Mouse (Mus musculus): ENCODE data around the gene Rrp12. TPM values are rescaled to one million over a fixed set of nuclear protein-coding genes. Genes with fewer than 3 reads are reported as not detected.
A peak's percentile ranks its signal among the peaks of the same experiment; 100 is the strongest.
"Not testable (repeated sequence)": the region's sequence is repeated elsewhere in the genome, so short reads cannot be mapped to it uniquely, and the experiment has no call there.

The Rrp12 gene
- polyA plus RNA-seq, 1 experiment from 2014 or later, result 16.8 TPM

GRCm38 (mm10) chr19:41914592-41914882 lies 18.6 kb upstream of the Rrp12 start:
- H3K9me3 ChIP-seq; ATAC-seq (ENCODE audit: insufficient number of reproducible peaks, insufficient read depth, low FRiP score, low TSS enrichment, low read depth); H3K27me3 ChIP-seq; H3K9ac ChIP-seq: not testable (repeated sequence)
- H3K27ac ChIP-seq, result 0 out of 2 replicates have a peak overlapping the region, but pooled peaks have one; percentile 28
- H3K4me3 ChIP-seq, result peak overlapping the region; percentile 96; the same call in 1 of the 2 replicates
- peak overlapping the region; percentile 92 for H3K4me2 ChIP-seq
- peaks cover 29% of the 10 kb centered on the region for H3K36me3 ChIP-seq
- peaks cover 26% of the 10 kb centered on the region for H3K4me1 ChIP-seq

DNA sequence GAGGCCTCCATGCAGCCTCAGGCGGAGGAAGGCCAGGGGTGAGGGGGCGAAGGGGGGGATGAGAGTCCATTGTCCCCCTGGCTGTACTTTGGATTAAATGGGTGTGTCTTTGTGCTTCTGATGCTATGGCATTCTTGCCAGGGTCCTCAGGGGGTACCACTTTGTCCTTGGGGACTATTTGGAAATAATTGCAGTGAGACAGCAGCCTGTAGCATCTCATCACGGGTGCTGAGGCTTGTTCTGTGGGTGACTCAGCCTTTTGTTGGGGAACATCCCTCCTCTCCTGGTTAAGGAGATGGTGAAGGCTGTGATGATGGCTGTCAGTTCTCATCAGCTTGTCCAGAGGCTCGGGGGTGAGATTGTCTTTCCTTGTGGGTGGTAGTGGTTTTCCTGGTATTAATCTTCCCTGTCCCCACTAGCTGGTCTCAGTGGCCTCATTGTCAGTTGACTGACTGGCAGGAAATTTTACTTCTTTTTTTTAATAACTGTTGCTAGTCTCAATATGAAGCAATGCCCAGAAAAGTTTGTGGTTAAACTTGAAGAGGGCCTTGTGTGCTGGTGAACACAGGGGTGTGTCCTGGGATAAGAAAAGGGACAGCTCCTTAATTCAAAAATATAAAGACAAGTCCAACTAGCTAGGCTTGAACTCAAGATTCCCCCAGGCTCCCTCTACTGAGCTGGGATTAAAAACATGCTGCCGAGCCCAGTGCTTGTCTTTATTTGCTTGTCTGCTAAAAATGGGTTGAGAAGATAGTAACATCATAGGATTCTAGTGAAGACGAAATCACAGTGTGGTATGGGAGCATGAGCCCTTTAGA lies 18.0 kb upstream of the Rrp12 start:
- H3K27me3 ChIP-seq, result no peaks in the 10 kb centered on the region
- peaks cover 24% of the 10 kb centered on the region for H3K36me3 ChIP-seq
- H3K9me3 ChIP-seq, result no peaks in the 10 kb centered on the region
- H3K4me2 ChIP-seq, result peak overlapping the region; percentile 92
- H3K9ac ChIP-seq, result peak overlapping the region; percentile 96
- H3K4me3 ChIP-seq, result peak overlapping the region; percentile 96
- 28% methylated on average over 6 of the region's 6 CpGs for WGBS
- ATAC-seq (ENCODE audit: insufficient number of reproducible peaks, insufficient read depth, low FRiP score, low TSS enrichment, low read depth), result no peak
- peak overlapping the region; percentile 28; the same call in 1 of the 2 replicates for H3K27ac ChIP-seq
- peaks cover 26% of the 10 kb centered on the region for H3K4me1 ChIP-seq

DNA sequence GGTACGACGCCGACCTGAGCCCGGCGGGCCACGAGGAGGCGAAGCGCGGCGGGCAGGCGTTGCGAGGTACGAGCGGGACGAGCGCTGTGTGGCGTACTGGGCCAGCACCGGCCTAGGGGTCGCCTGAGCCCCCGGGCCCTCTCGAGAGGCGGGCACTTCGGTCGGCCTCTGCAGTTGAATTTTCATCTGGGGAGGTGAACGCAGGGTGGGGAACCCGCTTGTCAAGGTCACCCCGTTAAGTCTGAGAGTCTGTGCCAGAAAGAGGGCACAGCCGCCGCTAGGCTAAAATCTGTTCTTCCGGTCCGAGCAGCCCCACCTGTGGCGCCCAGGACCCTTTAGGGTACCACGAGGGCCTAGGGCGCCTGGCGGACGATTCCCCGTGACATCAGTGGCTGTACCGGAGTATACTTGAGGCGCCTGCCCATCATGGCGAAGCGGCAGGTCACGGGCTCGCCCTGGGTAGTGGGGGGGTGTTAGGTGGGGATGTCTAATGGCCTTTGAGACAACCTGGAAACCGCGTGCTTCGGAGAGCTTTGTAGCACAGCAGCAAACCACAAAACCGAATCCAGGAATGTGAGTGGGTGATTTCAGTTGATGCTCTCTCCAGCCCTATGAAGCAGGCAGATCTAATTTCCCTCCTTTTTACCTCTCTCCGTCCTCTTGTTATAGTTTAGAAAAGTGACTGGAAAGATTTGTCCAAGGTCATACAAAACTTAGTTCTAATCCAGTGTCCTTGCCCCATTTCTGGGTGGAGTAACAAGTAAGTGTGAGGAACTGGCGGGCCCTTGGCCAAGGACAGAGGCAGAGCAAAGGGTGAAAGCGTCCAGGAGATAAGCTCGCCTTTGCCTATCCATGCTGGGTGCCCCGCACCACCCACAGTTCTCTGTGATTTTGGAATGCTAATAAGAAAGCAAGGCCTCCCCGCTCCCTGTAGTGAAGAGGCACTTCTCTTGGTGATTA lies 16.4 kb upstream of the Rrp12 start:
- Histone ChIP-seq H3K4me1 (peaks cover 26% of the 10 kb centered on the region), H3K4me3 (peak overlapping the region; percentile 96), H3K27ac (peak overlapping the region; percentile 91), H3K4me2 (peak overlapping the region; percentile 92), H3K36me3 (peaks cover 18% of the 10 kb centered on the region), H3K9ac (peak overlapping the region; percentile 96), H3K27me3 (no peaks in the 10 kb centered on the region), H3K9me3 (no peaks in the 10 kb centered on the region)
- WGBS, result under 1% methylated on average over 46 of the region's 53 CpGs
- ATAC-seq (ENCODE audit: insufficient number of reproducible peaks, insufficient read depth, low FRiP score, low TSS enrichment, low read depth), result peak; percentile 57

GRCm38 (mm10) chr19:41911178-41912073 lies 15.5 kb upstream of the Rrp12 start, which contains the start of gene Pgam1:
Gene Pgam1, plus strand, starts transcription at chr19:41911923.
- Histone ChIP-seq H3K4me1 (peaks cover 26% of the 10 kb centered on the region), H3K9me3 (no peaks in the 10 kb centered on the region), H3K27ac (peak within 1 kb of the TSS; percentile 91), H3K4me2 (peak within 1 kb of the TSS; percentile 92), H3K36me3 (peaks cover 8% of the 10 kb centered on the region), H3K4me3 (peak within 1 kb of the TSS; percentile 96), H3K27me3 (no peaks in the 10 kb centered on the region), H3K9ac (peak within 1 kb of the TSS; percentile 96)
- peak; percentile 89 for ATAC-seq (ENCODE audit: insufficient number of reproducible peaks, insufficient read depth, low FRiP score, low TSS enrichment, low read depth)
- 5% methylated on average over 52 of the region's 54 CpGs for WGBS

GRCm38 (mm10) chr19:41910396-41910795 lies 14.4 kb upstream of the Rrp12 start:
- Histone ChIP-seq H3K27me3 (no peaks in the 10 kb centered on the region), H3K4me2 (no peak overlapping the region), H3K9me3 (no peaks in the 10 kb centered on the region), H3K36me3 (no peaks in the 10 kb centered on the region), H3K4me3 (no peak overlapping the region), H3K4me1 (peaks cover 26% of the 10 kb centered on the region), H3K27ac (no peak overlapping the region), H3K9ac (no peak overlapping the region)
- WGBS, result 87% methylated on average over 2 of the region's 2 CpGs
- no peak for ATAC-seq (ENCODE audit: insufficient number of reproducible peaks, insufficient read depth, low FRiP score, low TSS enrichment, low read depth)

GRCm38 (mm10) chr19:41908736-41909135 lies 12.8 kb upstream of the Rrp12 start:
- 88% methylated on average over 3 of the region's 3 CpGs for WGBS
- peaks cover 10% of the 10 kb centered on the region for H3K4me1 ChIP-seq
- no peaks in the 10 kb centered on the region for H3K36me3 ChIP-seq
- H3K4me3 ChIP-seq, result no peak overlapping the region
- no peaks in the 10 kb centered on the region for H3K9me3 ChIP-seq
- H3K9ac ChIP-seq, result no peak overlapping the region
- H3K4me2 ChIP-seq, result no peak overlapping the region
- H3K27me3 ChIP-seq, result no peaks in the 10 kb centered on the region
- H3K27ac ChIP-seq, result no peak overlapping the region
- ATAC-seq (ENCODE audit: insufficient number of reproducible peaks, insufficient read depth, low FRiP score, low TSS enrichment, low read depth), result no peak

DNA sequence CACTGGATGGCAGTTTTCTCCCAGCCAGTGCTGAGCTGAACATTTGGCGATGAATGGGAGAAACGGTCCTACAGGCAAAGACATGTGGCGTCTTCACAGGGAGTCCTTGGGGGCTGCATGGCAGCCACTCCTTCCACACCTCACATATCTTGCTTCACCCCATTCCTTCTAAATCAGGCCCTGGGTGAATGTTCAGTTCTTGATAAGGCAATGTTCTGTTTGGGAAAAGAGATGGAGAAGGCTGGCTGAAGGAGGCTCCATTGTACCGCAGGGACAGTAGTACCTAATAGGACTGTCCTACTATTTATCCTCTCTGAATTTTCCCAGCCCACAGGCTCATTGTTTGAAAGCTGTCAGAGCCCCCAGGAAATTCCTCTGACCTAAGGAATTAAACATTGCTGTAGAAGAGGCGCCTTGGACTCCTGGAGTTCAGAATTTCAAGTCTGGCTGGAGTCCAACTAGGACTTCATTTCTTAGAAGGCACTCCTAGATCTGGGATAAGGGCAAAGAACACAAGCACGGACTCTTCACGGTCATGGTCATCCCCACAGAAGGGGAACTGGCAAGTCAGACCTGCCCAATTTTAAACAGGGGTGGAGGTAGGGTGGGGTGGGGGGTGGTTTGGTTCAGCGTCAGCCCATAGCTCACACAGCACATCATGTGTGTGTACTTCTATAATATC lies 11.2 kb upstream of the Rrp12 start:
- Histone ChIP-seq H3K27ac (no peak overlapping the region; the same call in 1 of the 2 replicates), H3K4me2 (no peak overlapping the region), H3K4me1 (no peaks in the 10 kb centered on the region), H3K36me3 (no peaks in the 10 kb centered on the region), H3K27me3 (no peaks in the 10 kb centered on the region), H3K9ac (0 out of 2 replicates have a peak overlapping the region, but pooled peaks have one; percentile 6), H3K4me3 (no peak overlapping the region), H3K9me3 (no peaks in the 10 kb centered on the region)
- WGBS, result 52% methylated on average over 8 of the region's 8 CpGs
- no peak for ATAC-seq (ENCODE audit: insufficient number of reproducible peaks, insufficient read depth, low FRiP score, low TSS enrichment, low read depth)

- H3K27ac ChIP-seq, result no peak overlapping the region; the same call in 1 of the 2 replicates
- no peak overlapping the region for H3K4me3 ChIP-seq
- H3K4me1 ChIP-seq, result no peaks in the 10 kb centered on the region
- no peaks in the 10 kb centered on the region for H3K9me3 ChIP-seq
- no peaks in the 10 kb centered on the region for H3K27me3 ChIP-seq
- WGBS, result 67% methylated on average over 6 of the region's 6 CpGs
- no peak for ATAC-seq (ENCODE audit: insufficient number of reproducible peaks, insufficient read depth, low FRiP score, low TSS enrichment, low read depth)
- no peak overlapping the region for H3K4me2 ChIP-seq
- H3K9ac ChIP-seq, result no peak overlapping the region
- no peaks in the 10 kb centered on the region for H3K36me3 ChIP-seq
Observed at GRCm38 (mm10) chr19:41906311-41907078, 10.5 kb upstream of the Rrp12 start.

GRCm38 (mm10) chr19:41905246-41905645 lies 9.3 kb upstream of the Rrp12 start:
- no peak overlapping the region for H3K4me3 ChIP-seq
- H3K27me3 ChIP-seq, result no peaks in the 10 kb centered on the region
- WGBS, result 81% methylated on average over 2 of the region's 2 CpGs
- H3K27ac ChIP-seq, result no peak overlapping the region
- no peaks in the 10 kb centered on the region for H3K9me3 ChIP-seq
- no peak overlapping the region for H3K9ac ChIP-seq
- no peak overlapping the region for H3K4me2 ChIP-seq
- H3K36me3 ChIP-seq, result no peaks in the 10 kb centered on the region
- no peaks in the 10 kb centered on the region for H3K4me1 ChIP-seq
- no peak for ATAC-seq (ENCODE audit: insufficient number of reproducible peaks, insufficient read depth, low FRiP score, low TSS enrichment, low read depth)

Data from embryonic facial prominence, embryonic 13.5 days (tissue).